In genomic region chr11:74662221-74662620, GRCm38 (mm10) we compare ENCODE assay signal across 25 mouse cellular contexts. TPM values are rescaled to one million over a fixed set of nuclear protein-coding genes. Genes with fewer than 3 reads are reported as not detected.
"Had no signal": no experiment of that assay in that cellular context is flagged by ENCODE, and none has a peak within 500 bp of the region (broad histone marks: within the 10 kb centered on the region; RNA-seq: fewer than 3 reads in every experiment).

No protein-coding gene starts in this region.

- H3K4me3 ChIP-seq: gastrocnemius, adult 2 months; heart, embryonic 12.5 days; heart, embryonic 15.5 days; hindbrain, embryonic 10.5 days; hindbrain, embryonic 12.5 days; intestine, embryonic 15.5 days; layer of hippocampus, adult 2 months; left cerebral cortex, adult 2 months; limb, embryonic 10.5 days; limb, embryonic 12.5 days had no signal

- DNase-seq: gastrocnemius, adult 2 months; gastrocnemius, postnatal 10 days; gastrocnemius, postnatal 25 days; heart, adult 18-20 months; heart, postnatal 14 days; heart, postnatal 4 days; kidney, adult 18-20 months; kidney, adult 8-10 months; kidney, postnatal 10 days; kidney, postnatal 4 days had no signal

- H3K27me3 ChIP-seq: heart, embryonic 12.5 days; heart, embryonic 15.5 days; hindbrain, embryonic 12.5 days; intestine, embryonic 15.5 days; limb, embryonic 12.5 days had no signal

- H3K27ac ChIP-seq: gastrocnemius, adult 2 months; heart, embryonic 15.5 days; hindbrain, embryonic 10.5 days; hindbrain, embryonic 12.5 days; hindbrain, embryonic 14.5 days; intestine, embryonic 15.5 days; layer of hippocampus, adult 2 months; left cerebral cortex, adult 2 months; limb, embryonic 10.5 days; limb, embryonic 12.5 days had no signal

- ATAC-seq: forebrain, embryonic 16.5 days; hindbrain, embryonic 16.5 days; inflammation-experienced regulatory T-cells, adult 6 months; intestine, embryonic 15.5 days; intestine, postnatal 0 days had no signal

- H3K4me2 ChIP-seq: heart, embryonic 12.5 days; heart, embryonic 15.5 days; hindbrain, embryonic 12.5 days; hindbrain, embryonic 14.5 days; intestine, embryonic 15.5 days; limb, embryonic 12.5 days had no signal

- H3K9me3 ChIP-seq: heart, embryonic 12.5 days; hindbrain, embryonic 12.5 days; intestine, embryonic 15.5 days; limb, embryonic 10.5 days had no signal

- H3K4me1 ChIP-seq: heart, embryonic 12.5 days; heart, embryonic 15.5 days; hindbrain, embryonic 10.5 days; hindbrain, embryonic 12.5 days; intestine, embryonic 15.5 days; limb, embryonic 10.5 days; limb, embryonic 12.5 days had no signal

- H3K9ac ChIP-seq: heart, embryonic 12.5 days; heart, embryonic 15.5 days; hindbrain, embryonic 12.5 days; hindbrain, embryonic 14.5 days; intestine, embryonic 15.5 days; limb, embryonic 12.5 days had no signal

RNA-seq across cellular contexts. Expression of gene Ccdc92b, which starts 42.8 kb away (rescaled TPM):
- total RNA-seq: granulocyte monocyte progenitor cell, adult 5-6 weeks had no signal
- polyA plus RNA-seq: inflammation-experienced regulatory T-cells, adult 6 months had no signal
